Mouse (Mus musculus): ENCODE data around the gene Atf7. TPM values are rescaled to one million over a fixed set of nuclear protein-coding genes. Genes with fewer than 3 reads are reported as not detected.
"Not testable (repeated sequence)": the region's sequence is repeated elsewhere in the genome, so short reads cannot be mapped to it uniquely, and the experiment has no call there.

The Atf7 gene
- 10 to 100 TPM; 44.2 to 55.6 (median 52.2) TPM for total RNA-seq (2022)

DNA sequence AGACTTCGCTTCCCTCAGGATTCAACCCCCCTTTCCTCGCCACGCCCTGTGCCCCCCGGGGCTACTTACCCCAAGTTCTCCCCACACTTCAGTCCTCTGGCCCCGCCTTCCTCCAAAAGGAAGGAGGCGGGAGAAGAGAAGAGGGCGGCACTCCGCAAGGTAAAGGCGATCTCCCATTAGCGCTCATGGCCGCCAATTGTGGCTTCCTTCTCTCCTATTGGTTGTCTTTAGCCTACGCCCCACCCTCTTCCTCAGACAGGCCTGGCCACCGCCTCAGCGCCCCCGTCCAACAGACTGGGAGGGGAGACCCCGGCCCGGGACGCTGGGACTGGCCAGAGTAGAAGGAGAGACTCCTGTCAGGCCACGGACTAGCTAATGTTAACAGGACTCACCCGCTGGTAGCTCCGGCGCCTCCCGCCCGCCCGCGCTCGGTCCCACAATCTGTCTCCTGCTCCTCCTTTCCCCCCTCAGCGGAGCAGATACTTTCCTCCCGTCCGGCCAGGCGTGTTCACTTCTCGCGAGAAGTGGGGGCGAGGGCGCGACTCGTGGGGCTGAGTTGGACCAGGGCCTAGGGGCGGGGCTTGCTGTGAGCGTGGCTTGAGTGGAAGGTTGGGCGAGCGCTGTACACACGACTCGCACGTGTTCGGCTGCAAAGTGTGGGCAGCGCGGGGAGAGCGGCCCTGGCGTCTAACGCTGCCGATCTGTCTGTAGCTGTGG lies at the start of gene Atf7, which contains the start of gene Gm28047:
Gene Atf7, minus strand, starts transcription at position 495 of the 717 bp plus-strand sequence.
Gene Gm28047, minus strand, starts transcription at position 98 of the 717 bp plus-strand sequence.
- DNase-seq (ENCODE audit: low spot score in 2 of 2), result peak; percentile 98 to 99

DNA sequence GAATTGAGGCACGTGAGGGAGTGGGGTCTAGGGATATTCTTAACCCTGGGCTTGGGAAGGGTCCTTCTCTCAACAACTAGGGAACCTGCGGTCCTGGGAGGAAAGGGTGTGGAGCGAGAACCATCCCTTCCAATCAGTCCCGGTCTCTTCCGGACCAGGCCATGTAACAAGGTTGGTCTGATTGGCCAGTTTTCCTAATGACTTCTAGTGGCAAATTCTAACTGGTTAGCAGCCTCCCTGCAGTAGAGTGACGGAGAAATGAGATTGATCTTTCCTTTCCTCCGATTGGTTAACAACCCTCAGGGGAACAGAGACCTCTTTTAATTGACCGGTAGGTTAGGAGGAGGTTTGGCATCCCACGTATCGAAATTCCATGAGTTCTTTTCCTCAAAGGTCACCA lies 48.3 kb upstream of the Atf7 start:
- DNase-seq (ENCODE audit: low spot score in 2 of 2), result peak; percentile 57 to 75

DNA sequence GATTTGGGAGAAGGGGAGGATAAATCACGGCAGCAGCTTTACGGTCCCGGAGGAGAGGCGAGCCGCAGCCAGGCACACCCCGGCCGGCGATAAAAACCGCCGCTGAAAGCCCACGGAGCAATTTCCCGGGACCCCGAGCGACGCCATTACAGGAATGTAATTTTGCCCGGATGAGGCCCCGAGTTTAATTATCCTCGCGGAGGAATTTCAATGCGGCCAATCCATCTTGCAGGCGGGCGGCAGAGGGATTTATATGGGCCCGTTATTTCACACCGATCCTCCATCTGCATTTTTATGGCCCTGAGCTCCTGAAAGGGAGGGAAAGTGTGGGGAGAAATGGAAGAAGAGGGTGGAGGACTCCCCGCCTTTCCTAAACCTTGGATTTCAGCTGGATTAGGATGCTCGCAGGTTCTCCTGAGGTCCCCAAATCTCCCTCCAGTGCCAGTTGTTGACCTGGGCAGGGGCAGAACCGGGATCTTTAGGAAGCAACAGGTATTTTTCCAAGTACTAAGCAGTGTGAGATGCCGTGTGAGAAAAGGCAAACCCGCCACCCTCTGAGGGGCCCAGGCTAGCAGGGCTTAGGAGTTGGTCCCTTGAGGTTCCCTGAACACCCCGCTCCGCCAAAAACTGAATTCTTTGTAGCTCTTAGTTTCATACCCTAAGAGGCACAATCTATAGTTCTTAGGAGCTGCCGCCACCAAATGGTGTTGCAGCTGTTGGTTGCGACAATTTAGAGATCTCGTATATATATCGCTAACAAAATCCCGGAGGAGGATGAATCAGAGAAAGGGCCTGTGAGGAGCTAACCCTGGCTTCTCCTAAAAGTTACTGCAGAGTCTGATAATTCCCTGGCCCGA lies 47.2 kb upstream of the Atf7 start, which contains the start of gene Atp5g2:
Gene Atp5g2, minus strand, starts transcription at position 138 of the 857 bp plus-strand sequence.
- DNase-seq (ENCODE audit: low spot score in 2 of 2), result peak in 1 of 2 experiments; percentile 35

DNA sequence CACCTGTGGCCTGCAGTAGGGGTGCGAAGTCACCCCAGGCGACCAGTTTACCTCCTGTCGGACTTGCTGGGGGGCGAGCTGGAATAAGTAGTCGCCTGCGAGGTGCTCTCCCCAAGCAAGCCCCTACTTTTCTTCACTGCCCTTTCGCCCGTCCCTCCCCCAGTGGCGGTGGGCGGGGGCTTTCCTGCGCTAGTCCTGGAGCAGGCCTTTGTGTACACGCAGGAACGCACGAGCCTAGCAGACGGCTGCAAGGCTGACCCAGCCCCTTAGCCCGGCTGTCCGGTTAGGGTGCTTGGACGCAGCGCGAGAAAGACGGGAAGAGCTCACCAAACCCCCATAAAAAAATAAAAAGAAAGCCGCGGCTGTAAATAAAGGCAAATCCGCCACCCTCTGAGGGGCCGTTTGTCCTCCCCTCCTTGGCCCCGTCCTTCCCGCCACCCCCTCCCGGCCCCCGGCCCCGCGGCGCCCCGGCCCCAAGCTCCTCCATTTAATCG lies 46.5 kb upstream of the Atf7 start:
- peak; percentile 55 to 69 for DNase-seq (ENCODE audit: low spot score in 2 of 2)

DNA sequence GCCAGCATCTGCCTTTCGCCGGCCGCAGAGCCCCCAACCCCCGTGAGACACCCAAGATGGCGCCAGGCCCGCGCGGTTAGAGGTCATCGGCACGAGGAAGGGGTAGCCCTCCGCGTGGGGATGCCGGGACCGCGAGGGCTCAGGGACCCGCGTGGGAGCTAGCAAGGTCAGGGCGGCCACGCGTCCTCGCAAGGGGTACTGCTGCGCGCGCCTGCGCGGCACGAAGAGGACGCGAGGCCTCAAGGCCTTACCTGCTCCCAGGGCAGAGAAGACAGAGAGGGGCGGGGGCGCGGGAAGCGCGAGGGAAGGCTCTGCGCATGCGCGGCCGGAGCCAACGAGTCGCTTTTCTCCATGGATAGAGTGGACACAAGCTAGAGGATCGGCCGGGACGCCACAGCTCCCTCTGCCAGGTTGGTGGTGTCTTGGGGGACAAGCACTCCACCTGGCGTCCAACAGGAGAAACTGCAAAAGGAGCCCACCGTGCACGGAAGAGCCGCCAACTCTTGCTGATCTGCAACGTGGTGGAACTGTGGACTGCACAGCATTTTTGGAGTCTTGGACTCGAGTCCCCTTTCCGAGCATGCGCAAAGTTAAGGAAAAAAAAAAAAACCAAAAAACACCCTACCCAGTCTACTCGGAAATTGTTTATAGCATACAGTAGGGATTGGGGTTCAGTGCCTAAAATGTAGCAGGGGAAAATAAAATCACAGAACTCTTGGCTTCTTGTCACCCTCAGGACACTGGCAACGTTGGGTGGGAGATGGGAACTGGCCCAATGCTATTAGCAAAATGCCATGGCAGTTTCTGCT lies 45.7 kb upstream of the Atf7 start:
- DNase-seq (ENCODE audit: low spot score in 2 of 2), result peak; percentile 97 to 98

DNA sequence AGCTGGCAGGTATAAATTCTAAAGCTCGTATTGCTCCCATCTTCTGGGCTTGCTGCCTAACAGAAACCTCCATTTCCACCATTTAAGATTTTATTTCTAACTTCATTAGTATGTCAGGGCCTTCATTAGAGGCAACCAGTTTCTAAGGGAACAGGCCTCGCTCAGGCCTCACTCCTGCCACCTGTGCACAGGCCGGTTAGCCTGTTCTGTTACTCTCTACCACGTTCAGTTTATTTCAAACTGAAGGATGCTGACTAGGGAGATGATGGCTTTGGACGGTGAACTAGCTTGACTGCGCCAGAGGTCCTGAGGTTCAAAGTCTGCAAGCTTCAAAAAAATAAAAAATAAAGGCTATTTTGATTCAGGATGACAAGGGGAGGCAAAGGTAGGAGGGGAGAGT lies 45.0 kb upstream of the Atf7 start:
- DNase-seq (ENCODE audit: low spot score in 2 of 2), result no peak

DNA sequence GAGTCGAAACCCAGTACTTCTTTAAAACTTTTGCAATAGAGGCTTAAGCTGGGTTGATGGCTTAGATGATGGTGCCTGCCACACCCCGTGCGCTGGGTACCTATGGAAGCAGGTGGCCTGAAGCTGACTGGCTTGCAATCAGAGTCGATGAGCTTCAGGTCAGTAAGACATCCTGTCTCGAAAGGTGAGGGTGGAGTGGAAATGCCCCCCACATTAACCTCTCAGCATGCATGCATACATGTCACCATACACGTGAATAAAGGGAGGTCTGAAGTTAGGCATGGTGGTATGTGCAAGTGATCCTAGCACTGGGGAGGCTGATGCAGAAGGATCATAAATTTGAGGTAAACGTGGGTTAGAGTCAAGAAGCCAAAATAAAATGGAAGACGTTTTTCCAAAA lies 44.3 kb upstream of the Atf7 start:
- DNase-seq (ENCODE audit: low spot score in 2 of 2), result no peak

DNA sequence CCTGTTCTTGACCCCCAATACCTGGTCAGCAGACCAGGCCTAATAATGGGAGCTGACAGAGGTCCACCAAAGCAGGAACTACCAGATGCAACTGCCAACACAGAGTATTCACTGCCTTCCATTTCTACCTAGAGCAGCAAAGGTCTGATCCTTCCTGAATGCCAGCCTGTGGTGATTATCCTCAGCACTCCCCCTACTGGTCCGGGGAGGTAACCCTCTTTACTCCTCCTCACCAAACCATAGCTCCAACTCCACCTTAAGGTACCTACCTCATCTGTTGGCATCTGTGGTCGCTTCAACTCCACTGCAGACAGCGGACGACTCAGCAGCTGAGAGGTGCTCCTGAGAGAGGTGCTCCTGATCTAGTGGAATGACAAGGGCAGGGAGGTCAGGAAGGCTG lies 40.2 kb upstream of the Atf7 start:
- DNase-seq (ENCODE audit: low spot score in 2 of 2), result peak in 1 of 2 experiments; percentile 52

DNA sequence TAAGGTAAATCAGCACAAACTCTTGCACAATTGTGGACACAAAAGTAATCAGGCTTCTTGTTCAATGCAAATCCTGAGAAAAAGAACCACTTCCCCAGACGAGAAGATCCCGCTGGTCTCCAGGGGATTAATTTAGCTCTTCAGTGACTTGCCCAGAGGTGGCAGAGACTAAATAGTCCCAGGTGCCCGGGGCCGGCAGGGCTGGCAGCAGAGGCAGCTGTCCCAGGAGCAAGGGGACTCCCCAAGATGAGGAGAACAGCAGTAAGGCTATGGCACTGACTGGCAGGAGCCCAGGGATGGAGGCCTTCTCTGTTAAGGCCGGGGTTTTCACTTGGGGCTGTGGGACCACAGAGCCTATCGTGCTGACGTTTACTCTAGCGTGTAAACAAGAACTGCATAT lies 38.6 kb upstream of the Atf7 start:
- no peak for DNase-seq (ENCODE audit: low spot score in 2 of 2)

DNA sequence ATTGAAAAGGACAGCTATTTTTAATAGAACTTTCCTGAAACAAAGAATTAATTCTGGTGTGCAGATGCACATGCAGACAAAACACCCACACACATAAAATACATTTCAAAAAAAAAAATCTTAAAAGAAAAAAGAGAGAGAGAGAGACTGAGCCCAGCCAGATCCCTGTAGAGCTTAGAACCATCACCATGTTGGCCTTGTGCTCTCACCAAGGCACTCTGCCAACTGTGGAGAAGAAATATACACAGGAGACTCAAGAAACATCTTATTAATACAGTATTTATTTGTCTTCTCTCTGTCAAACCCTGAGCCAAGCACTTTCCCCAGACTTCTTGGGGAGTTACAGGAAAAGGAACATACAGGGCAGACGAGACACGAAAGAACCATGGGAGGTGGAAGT lies 37.3 kb upstream of the Atf7 start:
- DNase-seq (ENCODE audit: low spot score in 2 of 2), result not testable (repeated sequence)

DNA sequence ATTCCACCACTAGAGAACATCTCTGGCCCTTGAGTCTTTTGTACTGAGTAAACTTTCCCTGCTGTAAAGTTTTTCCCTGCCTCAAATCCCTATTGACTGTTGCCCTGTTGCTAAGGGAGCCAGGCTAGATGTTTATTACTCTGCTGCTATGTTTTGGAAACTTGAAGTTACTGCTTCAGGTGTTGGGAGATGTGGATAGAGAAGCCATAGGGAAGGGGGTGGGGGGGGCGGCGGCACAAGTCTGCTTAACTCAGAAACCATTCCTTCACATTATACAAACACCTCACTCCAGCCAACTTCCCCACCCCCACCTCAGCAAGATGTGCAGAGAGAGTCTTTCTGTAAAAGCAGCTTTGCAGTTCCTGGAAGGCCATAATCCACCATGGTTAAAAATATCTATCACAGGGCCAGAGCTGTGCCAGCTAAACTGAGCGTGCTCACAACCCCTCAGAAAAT lies 32.7 kb upstream of the Atf7 start:
- DNase-seq (ENCODE audit: low spot score in 2 of 2), result no peak

DNA sequence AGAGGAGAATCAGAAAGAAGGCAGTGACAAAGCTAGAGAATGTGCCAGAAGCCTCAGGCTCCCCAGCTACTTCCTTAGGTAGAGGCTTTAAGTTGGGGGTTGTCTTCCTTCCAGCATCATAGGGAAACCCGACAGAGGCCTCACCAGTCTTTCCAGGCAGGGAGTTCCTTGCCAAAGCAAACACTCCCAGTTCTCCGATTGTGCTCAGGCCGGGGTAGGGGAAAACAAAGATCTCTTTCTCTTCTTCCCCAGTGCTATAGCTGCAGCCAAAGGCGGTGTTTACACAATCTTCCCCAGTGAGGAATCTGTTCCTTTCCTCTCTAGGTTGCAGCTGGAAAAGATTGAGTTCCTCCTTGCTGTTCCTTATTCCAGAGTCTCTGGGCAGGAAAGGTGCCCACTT lies 31.4 kb upstream of the Atf7 start:
- DNase-seq (ENCODE audit: low spot score in 2 of 2), result no peak

DNA sequence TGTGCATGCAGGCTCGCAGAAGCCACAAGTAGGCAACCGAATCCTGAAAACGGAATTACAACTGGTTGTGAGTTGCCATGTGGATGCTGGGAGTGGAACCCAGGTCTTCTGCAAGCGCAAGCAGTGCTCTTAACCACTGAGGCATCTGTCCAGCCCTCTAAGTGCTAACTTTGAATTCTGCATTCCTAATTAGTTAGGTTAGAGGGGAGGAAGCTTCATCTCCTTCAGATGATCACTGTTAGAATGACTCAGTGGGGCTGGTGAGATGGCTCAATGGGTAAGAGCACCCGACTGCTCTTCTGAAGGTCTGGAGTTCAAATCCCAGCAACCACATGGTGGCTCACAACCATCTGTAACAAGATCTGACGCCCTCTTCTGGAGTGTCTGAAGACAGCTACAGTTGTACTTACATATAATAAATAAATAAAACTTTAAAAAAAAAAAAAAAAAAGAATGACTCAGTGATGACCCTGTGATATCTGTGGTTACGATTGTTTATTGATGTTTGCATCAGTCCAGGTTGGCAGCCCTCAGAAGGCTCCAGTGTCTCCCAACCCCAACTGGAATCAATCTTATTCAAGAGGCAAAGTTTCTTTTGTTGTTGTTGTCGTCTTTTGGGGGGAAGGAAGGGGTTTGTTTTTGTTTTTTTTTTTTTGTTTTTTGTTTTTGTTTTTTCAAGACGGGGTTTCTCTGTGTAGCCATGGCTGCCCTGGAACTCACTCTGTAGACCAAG lies 26.8 kb upstream of the Atf7 start:
- not testable (repeated sequence) for DNase-seq (ENCODE audit: low spot score in 2 of 2)

DNA sequence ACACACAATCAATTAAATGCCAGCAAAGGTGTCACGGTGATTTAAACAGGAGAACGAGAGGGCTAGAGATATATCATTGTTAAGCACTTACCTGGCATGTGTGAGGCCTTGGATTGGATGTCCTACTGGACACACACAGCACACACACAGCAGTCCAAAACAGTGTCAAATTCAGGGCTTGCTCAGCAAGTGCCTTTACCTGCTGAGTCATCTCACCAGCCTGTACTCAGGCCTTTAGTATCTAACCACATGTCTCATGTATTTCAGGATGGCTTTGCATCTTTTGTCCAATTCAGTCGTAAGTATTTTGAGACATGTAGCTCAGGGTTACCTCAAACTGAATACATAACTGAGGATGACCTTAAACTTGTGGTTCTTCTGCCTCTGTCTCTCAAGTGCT lies 25.8 kb upstream of the Atf7 start:
- DNase-seq (ENCODE audit: low spot score in 2 of 2), result no peak

DNA sequence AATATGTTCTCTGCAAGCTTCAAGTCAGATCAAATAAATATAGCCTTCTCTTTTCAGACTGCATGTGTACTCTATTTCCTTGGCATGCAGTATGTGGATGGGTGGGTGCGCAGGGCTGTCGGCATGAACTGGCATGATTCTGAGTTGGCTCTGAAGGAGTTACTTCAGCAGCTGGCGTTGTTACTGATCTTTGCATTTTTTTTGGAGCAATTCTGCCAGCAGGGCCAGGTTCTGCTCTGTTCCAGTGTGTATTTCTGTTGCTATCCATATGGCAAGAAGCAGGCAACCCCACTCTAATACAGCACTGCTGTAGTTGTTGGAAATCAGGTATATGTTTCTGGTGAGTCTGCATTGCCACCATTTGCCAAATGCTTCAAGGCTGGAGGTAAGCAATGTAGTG lies 10.6 kb upstream of the Atf7 start:
- peak; percentile 77 to 78 for DNase-seq (ENCODE audit: low spot score in 2 of 2)

DNA sequence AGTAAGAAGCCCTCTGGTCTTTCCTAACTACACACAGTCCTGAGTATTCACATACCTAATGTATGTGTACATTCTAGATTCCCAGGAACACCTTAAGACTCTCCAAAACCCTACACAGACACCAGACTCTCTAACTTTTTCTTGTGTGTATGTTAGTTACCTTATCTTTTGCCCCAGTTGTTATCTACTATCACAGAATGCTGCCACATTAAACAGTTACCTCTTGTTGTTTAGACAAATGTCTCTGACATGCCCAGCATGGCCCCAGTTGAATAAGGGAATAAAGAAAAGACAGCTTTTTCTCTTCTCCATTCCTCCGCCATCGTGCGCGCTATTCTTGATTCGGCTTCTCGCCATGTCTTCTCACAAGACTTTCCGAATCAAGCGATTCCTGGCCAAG lies 9.4 kb upstream of the Atf7 start:
- no peak for DNase-seq (ENCODE audit: low spot score in 2 of 2)

DNA sequence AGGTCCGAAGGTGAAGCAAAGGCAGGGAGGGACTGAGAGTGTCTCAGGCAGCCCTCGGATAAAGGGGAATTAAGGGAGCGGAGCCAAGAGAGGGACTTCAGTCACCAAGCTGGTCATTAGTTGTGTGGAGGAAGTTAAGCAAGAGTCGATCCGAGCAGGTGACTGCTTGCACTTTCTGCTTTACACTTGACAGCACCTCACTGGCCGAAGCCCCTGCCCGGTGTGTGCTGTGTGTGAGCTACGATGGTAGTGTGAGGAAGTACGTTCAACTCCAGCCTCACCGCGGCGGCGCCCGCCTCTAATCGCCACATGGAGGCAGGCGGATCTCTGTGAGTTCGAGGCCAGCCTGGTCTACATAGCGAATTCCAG lies 407 bp upstream of the Atf7 start:
- no peak for DNase-seq (ENCODE audit: low spot score in 2 of 2)

DNA sequence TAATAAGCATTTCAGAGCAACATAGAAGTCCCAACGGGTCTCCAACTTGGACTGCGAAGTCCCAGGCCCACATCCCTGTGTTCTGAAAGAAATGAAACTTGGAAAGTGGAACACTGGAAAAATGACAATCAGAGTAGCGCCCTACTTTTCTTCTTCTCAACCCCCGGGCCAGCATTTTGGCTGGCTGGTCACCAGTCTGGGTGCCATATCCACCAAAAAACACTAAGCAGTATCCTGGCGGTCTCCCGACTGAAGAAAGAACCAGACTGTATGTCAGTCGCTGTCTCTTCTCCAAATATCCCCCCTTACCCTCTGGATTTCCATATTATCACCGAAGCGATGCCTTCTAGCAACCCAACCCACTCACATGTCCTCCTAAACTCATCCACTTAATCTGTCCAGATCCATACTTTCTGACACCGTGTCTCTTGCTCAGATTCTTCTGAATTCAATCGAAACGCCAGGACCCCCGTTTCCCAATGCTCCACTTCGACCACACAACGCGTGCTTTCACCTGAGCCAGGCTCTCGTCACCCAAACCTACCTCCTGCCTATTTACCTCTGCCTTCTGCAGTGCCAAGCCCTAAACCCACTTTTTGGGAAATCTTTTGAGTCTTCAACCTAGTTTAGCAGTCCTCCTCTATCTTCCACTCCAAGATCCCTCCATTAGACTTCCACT lies 834 bp downstream of the Atf7 start:
- no peak for DNase-seq (ENCODE audit: low spot score in 2 of 2)

DNA sequence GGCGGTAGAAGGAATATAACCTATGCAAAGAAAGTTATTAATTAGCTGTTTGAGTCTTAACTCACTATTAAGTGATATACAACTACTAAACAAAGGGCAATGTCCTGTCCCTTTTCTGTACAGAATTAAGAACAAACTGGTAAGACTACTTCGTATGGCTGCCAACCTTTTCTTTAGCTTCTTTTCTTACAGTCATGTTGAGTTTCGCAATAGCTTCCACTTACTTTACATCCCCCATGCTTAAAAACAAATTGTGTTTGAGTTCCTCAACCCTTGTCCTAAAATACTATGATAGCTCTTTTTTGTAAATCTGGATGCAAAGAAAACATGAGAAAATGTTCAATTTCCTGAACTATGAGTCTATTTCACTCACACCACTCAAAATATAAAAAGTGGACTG lies 2.1 kb downstream of the Atf7 start:
- no peak for DNase-seq (ENCODE audit: low spot score in 2 of 2)

DNA sequence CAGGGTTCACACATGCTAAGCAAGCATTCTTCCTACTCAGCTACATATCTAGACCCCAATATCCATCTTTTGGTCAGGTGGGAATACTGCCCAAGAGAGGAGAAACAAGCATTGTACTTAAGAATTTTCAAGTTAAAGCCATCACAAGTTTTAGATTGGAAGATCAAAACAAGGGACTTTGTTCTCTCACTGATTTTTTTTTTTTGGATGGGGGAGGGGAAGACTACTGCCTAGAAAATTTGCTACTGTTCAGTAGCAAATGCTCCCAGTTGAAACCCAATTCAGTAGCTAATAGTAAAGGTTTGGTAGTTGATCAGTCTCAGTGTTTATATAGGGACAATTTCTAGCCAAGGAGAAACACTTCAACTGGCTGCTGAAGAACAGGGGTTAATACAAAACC lies 2.7 kb downstream of the Atf7 start:
- no peak for DNase-seq (ENCODE audit: low spot score in 2 of 2)
